Mouse (Mus musculus) limb, embryonic 14.5 days (tissue): Measurements from ENCODE around the gene Ncor1. TPM values are rescaled to one million over a fixed set of nuclear protein-coding genes. Genes with fewer than 3 reads are reported as not detected.
"Not testable (repeated sequence)": the region's sequence is repeated elsewhere in the genome, so short reads cannot be mapped to it uniquely, and the experiment has no call there.

ENCODE experiments used
- ATAC-seq: fragments of 200-750 bp; cut with Nextera tagmentation; 2 replicates; pipeline ENCODE4 v1.8.0; 2017; ENCODE audit warnings: low read depth, moderate number of reproducible peaks, moderate TSS enrichment; ENCODE audit not compliant: low FRiP score
- DNase-seq: peaks from one replicate; pipeline ENCODE4 v3.0.0-alpha.2; 2015; ENCODE audit warnings: low spot score
- H3K27ac ChIP-seq: fragments of 300-500 bp; sonication (generic); replicated peaks from 2 replicates; pipeline ENCODE4 v1.5.1; 2014; ENCODE audit warnings: low read depth, mild to moderate bottlenecking, low read length, moderate library complexity, mixed read lengths
- H3K27me3 ChIP-seq: fragments of 300-500 bp; sonication (generic); 2 replicates; pipeline ENCODE4 v1.6.1; 2014; ENCODE audit warnings: low read length, mixed read lengths; ENCODE audit not compliant: control insufficient read depth, insufficient read depth
- H3K36me3 ChIP-seq: fragments of 300-500 bp; sonication (generic); 2 replicates; pipeline ENCODE4 v1.6.1; 2014; ENCODE audit warnings: mild to moderate bottlenecking, low read length, moderate library complexity, mixed read lengths; ENCODE audit not compliant: control insufficient read depth, insufficient read depth
- H3K4me1 ChIP-seq: fragments of 300-500 bp; sonication (generic); 2 replicates; pipeline ENCODE4 v1.6.1; 2014; ENCODE audit warnings: antibody characterized with exemption, low read length, mixed read lengths; ENCODE audit not compliant: control insufficient read depth, insufficient read depth
- H3K4me2 ChIP-seq: fragments of 300-500 bp; sonication (generic); replicated peaks from 2 replicates; pipeline ENCODE4 v1.6.1; 2014; ENCODE audit warnings: low read depth, mild to moderate bottlenecking, low read length, moderate library complexity; ENCODE audit not compliant: severe bottlenecking
- H3K4me3 ChIP-seq: fragments of 300-500 bp; sonication (generic); replicated peaks from 2 replicates; pipeline ENCODE4 v1.5.1; 2014; ENCODE audit warnings: low read length
- H3K9ac ChIP-seq: fragments of 300-500 bp; sonication (generic); 2 replicates; pipeline ENCODE4 v1.6.1; 2014; ENCODE audit warnings: mild to moderate bottlenecking, low read depth, low read length, moderate library complexity; ENCODE audit not compliant: severe bottlenecking
- H3K9me3 ChIP-seq: fragments of 300-500 bp; sonication (generic); 2 replicates; pipeline ENCODE4 v1.6.1; 2016; ENCODE audit warnings: low read length; ENCODE audit not compliant: control insufficient read depth
- POLR2A ChIP-seq: fragments of 200-500 bp; IDR thresholded peaks from 2 replicates; pipeline ENCODE4 v1.8.0; 2012; ENCODE audit warnings: inconsistent platforms, mild to moderate bottlenecking, moderate library complexity, borderline replicate concordance; ENCODE audit not compliant: insufficient read depth, insufficient read length; ENCODE audit errors: extremely low read depth
- whole genome bisulfite sequencing: fragments of 180-500 bp; shearing (Covaris S2); extraction: QIAGEN DNeasy Blood & Tissue Kit; methylation state at CpG from one replicate; pipeline ENCODE4 v1.1.7; 2014; 5-methylcytosine and 5-hydroxymethylcytosine counted together
- polyA plus RNA-seq, 2 experiments: library from polyadenylated mRNA; depleted of rRNA in 1 of 2; stranded (reverse) in 1 of 2; unstranded in 1 of 2; fragments of >200 nt; fragmentation: Nextera tagmentation in 1 of 2; extraction: Ambion mirVana in 1 of 2; gene quantifications; 2 replicates each; pipeline versions ENCODE4 v1.2.1 to v1.2.3; 2012 to 2014

Gene Ncor1
- polyA plus RNA-seq, 2 experiments: 132 to 171 TPM

DNA sequence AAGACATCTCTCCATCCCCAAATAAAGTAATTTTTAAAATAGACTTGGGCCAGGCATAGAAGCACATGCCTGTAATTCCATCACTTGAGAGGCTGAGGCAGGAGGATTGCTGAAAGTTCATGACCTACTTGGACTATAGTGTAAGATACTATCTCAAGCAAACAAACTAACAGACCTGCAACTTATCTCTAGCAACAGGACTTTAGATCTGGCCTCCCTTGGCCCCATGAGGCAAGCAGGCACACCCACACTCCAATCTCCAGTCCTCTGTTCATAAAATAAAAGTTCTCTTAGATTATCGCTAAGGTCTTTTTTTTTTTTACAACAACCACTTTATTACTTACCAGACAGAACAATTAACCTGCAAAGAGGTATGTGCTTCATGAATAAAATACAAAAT, 28.6 kb upstream of the Ncor1 start:
- 66% methylated on average over 1 of the region's 1 CpGs for WGBS
- ATAC-seq: no peak

DNA sequence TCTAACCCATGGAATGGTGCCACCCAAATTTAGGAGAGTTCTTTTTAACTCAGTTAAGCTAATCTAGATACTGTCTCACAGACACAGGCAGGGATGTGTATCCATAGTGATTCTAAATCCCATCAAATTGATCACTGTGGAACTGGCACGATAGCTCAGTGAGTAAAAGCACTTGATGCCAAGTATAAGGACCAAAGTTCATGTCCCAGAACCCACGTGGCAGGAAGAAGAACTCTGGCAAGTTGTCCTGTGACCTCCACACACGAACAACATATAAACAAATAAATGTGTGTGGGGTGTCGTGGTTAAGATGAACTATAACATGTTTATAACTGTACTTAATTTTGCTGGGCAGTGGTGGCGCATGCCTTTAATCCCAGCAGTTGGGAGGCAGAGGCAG, 21.2 kb upstream of the Ncor1 start:
- Histone ChIP-seq H3K36me3 (no peaks in the 10 kb centered on the region), H3K4me1 (no peaks in the 10 kb centered on the region), H3K9me3 (no peaks in the 10 kb centered on the region), H3K27ac (no peak overlapping the region), H3K4me2 (no peak overlapping the region), H3K9ac (no peak overlapping the region), H3K27me3 (no peaks in the 10 kb centered on the region), H3K4me3 (no peak overlapping the region)
- WGBS: 84% methylated on average over 5 of the region's 5 CpGs
- no peak for ATAC-seq
- no peak for DNase-seq
- TF ChIP-seq POLR2A: no peak

More for the DNA sequence above, 28.6 kb upstream of the Ncor1 start:
- Histone ChIP-seq H3K4me3 (no peak overlapping the region), H3K27me3 (no peaks in the 10 kb centered on the region), H3K36me3 (no peaks in the 10 kb centered on the region), H3K27ac (no peak overlapping the region), H3K4me1 (no peaks in the 10 kb centered on the region), H3K9ac (no peak overlapping the region), H3K9me3 (no peaks in the 10 kb centered on the region), H3K4me2 (no peak overlapping the region)
- TF ChIP-seq POLR2A: no peak
- no peak for DNase-seq

DNA sequence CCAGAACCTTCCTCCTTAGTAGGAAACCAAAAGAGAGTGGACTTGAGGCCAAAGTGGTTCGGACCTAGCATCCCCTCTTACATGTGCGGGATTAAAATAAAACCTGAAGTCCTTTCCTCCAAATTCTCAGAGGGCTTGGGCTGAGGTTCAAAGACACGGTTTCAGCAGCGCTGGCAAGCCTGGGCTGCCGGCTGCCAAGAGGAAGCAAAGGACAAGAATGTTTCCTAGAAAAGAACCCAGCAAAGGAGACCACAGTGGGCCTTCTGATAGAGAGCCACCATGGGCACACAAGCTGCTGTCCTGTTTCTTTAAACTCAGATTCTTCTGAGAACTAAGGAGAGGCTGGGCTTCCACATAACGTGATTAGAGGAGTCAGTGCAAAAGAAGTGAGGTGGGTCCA, 20.6 kb upstream of the Ncor1 start:
- H3K4me2 ChIP-seq: no peak overlapping the region
- H3K4me1 ChIP-seq: no peaks in the 10 kb centered on the region
- DNase-seq (no peak), ATAC-seq (no peak)
- TF ChIP-seq POLR2A: no peak
- H3K27me3 ChIP-seq: no peaks in the 10 kb centered on the region
- H3K9ac ChIP-seq: no peak overlapping the region
- no peak overlapping the region for H3K27ac ChIP-seq
- 71% methylated on average over 6 of the region's 6 CpGs for WGBS
- no peaks in the 10 kb centered on the region for H3K9me3 ChIP-seq
- H3K36me3 ChIP-seq: no peaks in the 10 kb centered on the region
- H3K4me3 ChIP-seq: no peak overlapping the region

DNA sequence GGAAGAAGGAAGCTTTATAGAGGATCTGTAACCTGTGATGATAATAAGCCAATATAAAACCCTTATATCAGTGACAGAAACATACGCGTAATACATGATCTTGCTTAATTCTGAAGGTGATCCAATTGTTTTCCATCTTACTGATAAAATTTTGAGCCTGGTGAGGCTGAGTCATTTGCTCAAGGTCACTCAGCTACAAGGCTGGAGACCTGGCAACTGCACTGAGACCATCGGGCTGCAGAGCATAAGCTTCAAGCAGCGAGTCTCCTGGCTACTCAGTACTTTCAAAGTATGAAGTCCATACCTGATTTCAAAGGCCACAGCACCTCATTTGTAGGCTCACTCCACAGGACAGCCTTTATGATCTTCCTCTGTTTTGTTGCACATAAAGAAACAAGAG, 17.8 kb upstream of the Ncor1 start:
- Histone ChIP-seq H3K9me3 (no peaks in the 10 kb centered on the region), H3K4me3 (no peak overlapping the region), H3K9ac (no peak overlapping the region), H3K36me3 (no peaks in the 10 kb centered on the region), H3K27me3 (no peaks in the 10 kb centered on the region), H3K27ac (no peak overlapping the region), H3K4me2 (no peak overlapping the region), H3K4me1 (no peaks in the 10 kb centered on the region)
- 93% methylated on average over 4 of the region's 4 CpGs for WGBS
- ATAC-seq (no peak), DNase-seq (no peak)
- TF ChIP-seq POLR2A: no peak

DNA sequence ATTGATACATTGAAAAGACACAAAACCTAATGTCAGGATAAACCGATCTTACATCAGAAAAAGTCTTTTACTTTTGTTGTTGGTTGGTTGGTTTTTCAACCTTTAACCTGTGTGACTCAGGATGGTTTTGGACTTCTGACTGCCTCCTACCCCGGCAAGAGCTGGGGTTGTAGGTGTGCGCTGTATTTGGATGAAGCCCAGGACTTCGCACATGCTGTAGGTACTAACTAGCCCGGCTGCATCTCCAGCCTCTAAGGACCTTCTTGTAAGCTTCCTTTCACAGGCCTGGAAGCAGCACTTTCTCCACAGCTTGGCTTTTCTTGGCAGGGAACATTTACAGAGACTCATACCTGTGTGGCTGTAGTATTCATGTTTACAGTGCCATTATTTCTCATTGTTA, 15.2 kb upstream of the Ncor1 start:
- DNase-seq: no peak

DNA sequence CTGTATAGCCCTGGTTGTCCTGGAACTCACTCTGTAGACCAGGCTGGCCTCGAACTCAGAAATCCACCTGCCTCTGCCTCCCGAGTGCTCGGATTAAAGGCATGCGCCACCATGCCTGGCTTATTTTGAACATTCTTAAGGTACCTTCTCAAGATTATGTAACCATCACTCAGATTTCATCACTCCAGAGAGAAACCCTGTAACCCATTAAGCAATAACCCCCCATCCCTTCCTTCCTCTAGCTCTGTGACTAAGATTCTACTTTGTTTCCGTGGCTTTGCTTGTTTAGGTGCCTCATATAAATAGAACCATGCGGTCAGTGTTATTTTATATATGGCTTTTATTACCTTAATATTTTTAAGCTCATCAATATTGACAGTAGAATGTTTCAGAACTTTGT, 12.1 kb upstream of the Ncor1 start:
- Histone ChIP-seq H3K27me3 (no peaks in the 10 kb centered on the region), H3K9me3 (no peaks in the 10 kb centered on the region), H3K4me3 (no peak overlapping the region), H3K4me2 (no peak overlapping the region), H3K27ac (no peak overlapping the region), H3K4me1 (no peaks in the 10 kb centered on the region), H3K9ac (no peak overlapping the region), H3K36me3 (no peaks in the 10 kb centered on the region)
- no peak for TF ChIP-seq POLR2A
- WGBS: 91% methylated on average over 6 of the region's 6 CpGs
- ATAC-seq (no peak), DNase-seq (no peak)

More for the DNA sequence above, 15.2 kb upstream of the Ncor1 start:
- H3K4me3 ChIP-seq: no peak overlapping the region
- TF ChIP-seq POLR2A: no peak
- ATAC-seq: no peak
- 94% methylated on average over 5 of the region's 5 CpGs for WGBS
- H3K27me3 ChIP-seq: no peaks in the 10 kb centered on the region
- no peaks in the 10 kb centered on the region for H3K4me1 ChIP-seq
- no peak overlapping the region for H3K9ac ChIP-seq
- no peak overlapping the region for H3K27ac ChIP-seq
- H3K9me3 ChIP-seq: no peaks in the 10 kb centered on the region
- no peak overlapping the region for H3K4me2 ChIP-seq
- no peaks in the 10 kb centered on the region for H3K36me3 ChIP-seq

DNA sequence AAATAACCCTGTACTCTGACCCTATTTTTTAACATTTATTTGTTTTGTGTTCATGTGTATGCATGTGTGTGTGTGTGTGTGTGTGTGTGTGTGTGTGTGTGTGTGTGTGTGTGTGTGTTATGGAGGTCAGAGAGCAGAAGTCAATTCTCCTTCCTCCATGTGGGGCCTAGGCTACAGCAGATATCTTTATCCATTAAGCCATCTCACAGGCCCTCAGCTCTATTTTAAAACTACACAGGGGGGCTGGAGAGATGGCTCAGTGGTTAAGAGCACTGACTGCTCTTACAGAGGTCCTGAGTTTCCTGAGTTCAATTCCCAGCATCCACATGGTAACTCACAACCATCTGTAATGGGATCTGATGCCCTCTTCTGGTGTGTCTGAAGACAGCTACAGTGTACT, 8.9 kb upstream of the Ncor1 start:
- H3K27me3 ChIP-seq, H3K27ac ChIP-seq, H3K9me3 ChIP-seq, DNase-seq, H3K36me3 ChIP-seq, H3K4me1 ChIP-seq, H3K4me3 ChIP-seq, H3K9ac ChIP-seq, ATAC-seq, H3K4me2 ChIP-seq: not testable (repeated sequence)
